Mouse (Mus musculus): ENCODE results near the gene BC080695. TPM values are rescaled to one million over a fixed set of nuclear protein-coding genes. Genes with fewer than 3 reads are reported as not detected.
"Not testable (repeated sequence)": the region's sequence is repeated elsewhere in the genome, so short reads cannot be mapped to it uniquely, and the experiment has no call there.

The BC080695 gene
- not detected in 2 replicates for polyA plus RNA-seq (2012; rRNA removed)

GRCm38 (mm10) chr4:143551400-143551799 lies at the start of gene BC080695, which contains the start of gene Gm13057:
Gene BC080695 (plus strand): TSS chr4:143551700.
Gene Gm13057 (plus strand): TSS chr4:143551709.
- not testable (repeated sequence) for H3K36me3 ChIP-seq (ENCODE audit: control insufficient read depth, insufficient read depth, low read length); H3K27ac ChIP-seq (ENCODE audit: insufficient read depth, low read depth, low read length); H3K4me1 ChIP-seq (ENCODE audit: control insufficient read depth, insufficient read depth, insufficient read length, low read length); H3K4me3 ChIP-seq (ENCODE audit: low read depth, low read length); H3K27me3 ChIP-seq (ENCODE audit: control insufficient read depth, insufficient read depth, low read length)
- no CpG with 5 or more reads among the region's 3 CpGs for WGBS

GRCm38 (mm10) chr4:143511043-143511442 lies 40.5 kb upstream of the BC080695 start, which contains the start of gene Gm13043:
Gene Gm13043 (plus strand): TSS chr4:143511343.
- 90% methylated on average over 3 of the region's 3 CpGs for WGBS

GRCm38 (mm10) chr4:143535654-143536053 lies 15.8 kb upstream of the BC080695 start, which contains the start of gene Gm13040:
Gene Gm13040 (plus strand): TSS chr4:143535954.
- not testable (repeated sequence) for H3K27ac ChIP-seq (ENCODE audit: insufficient read depth, low read depth, low read length); H3K4me1 ChIP-seq (ENCODE audit: control insufficient read depth, insufficient read depth, insufficient read length, low read length); H3K36me3 ChIP-seq (ENCODE audit: control insufficient read depth, insufficient read depth, low read length); H3K4me3 ChIP-seq (ENCODE audit: low read depth, low read length); H3K27me3 ChIP-seq (ENCODE audit: control insufficient read depth, insufficient read depth, low read length)
- WGBS, result no CpG with 5 or more reads among the region's 3 CpGs

More at GRCm38 (mm10) chr4:143511043-143511442, 40.5 kb upstream of the BC080695 start, which contains the start of gene Gm13043:
- no peak within 1 kb of the TSS for H3K4me3 ChIP-seq (ENCODE audit: low read depth, low read length)
- no peaks in the 10 kb centered on the region for H3K4me1 ChIP-seq (ENCODE audit: control insufficient read depth, insufficient read depth, insufficient read length, low read length)
- H3K27ac ChIP-seq (ENCODE audit: insufficient read depth, low read depth, low read length), result no peak within 1 kb of the TSS
- H3K27me3 ChIP-seq (ENCODE audit: control insufficient read depth, insufficient read depth, low read length), result no peaks in the 10 kb centered on the region
- no peaks in the 10 kb centered on the region for H3K36me3 ChIP-seq (ENCODE audit: control insufficient read depth, insufficient read depth, low read length)
- TF ChIP-seq POLR2A (IDR thresholded peaks at IDR 0.05; ENCODE audit: low read depth, low read length), result no peak
- TF ChIP-seq CTCF (IDR thresholded peaks at IDR 0.05; ENCODE audit: extremely low read depth, insufficient read length, insufficient replicate concordance, low read depth, low read length), result no peak

- not testable (repeated sequence) for H3K4me1 ChIP-seq (ENCODE audit: control insufficient read depth, insufficient read depth, insufficient read length, low read length); H3K27ac ChIP-seq (ENCODE audit: insufficient read depth, low read depth, low read length); H3K4me3 ChIP-seq (ENCODE audit: low read depth, low read length); H3K36me3 ChIP-seq (ENCODE audit: control insufficient read depth, insufficient read depth, low read length); H3K27me3 ChIP-seq (ENCODE audit: control insufficient read depth, insufficient read depth, low read length)
- 81% methylated on average over 9 of the region's 9 CpGs for WGBS
These were observed 60.4 kb downstream of the BC080695 start for GRCm38 (mm10) chr4:143611927-143612326.

GRCm38 (mm10) chr4:143614703-143615102 lies 63.2 kb downstream of the BC080695 start, which contains the start of gene Gm13083:
Gene Gm13083 (plus strand): TSS chr4:143615003.
- H3K27me3 ChIP-seq (ENCODE audit: control insufficient read depth, insufficient read depth, low read length); H3K36me3 ChIP-seq (ENCODE audit: control insufficient read depth, insufficient read depth, low read length); H3K4me1 ChIP-seq (ENCODE audit: control insufficient read depth, insufficient read depth, insufficient read length, low read length); H3K4me3 ChIP-seq (ENCODE audit: low read depth, low read length); H3K27ac ChIP-seq (ENCODE audit: insufficient read depth, low read depth, low read length): not testable (repeated sequence)

GRCm38 (mm10) chr4:143618101-143618500 lies 66.6 kb downstream of the BC080695 start:
- H3K36me3 ChIP-seq (ENCODE audit: control insufficient read depth, insufficient read depth, low read length); H3K27me3 ChIP-seq (ENCODE audit: control insufficient read depth, insufficient read depth, low read length); H3K4me3 ChIP-seq (ENCODE audit: low read depth, low read length); H3K4me1 ChIP-seq (ENCODE audit: control insufficient read depth, insufficient read depth, insufficient read length, low read length); H3K27ac ChIP-seq (ENCODE audit: insufficient read depth, low read depth, low read length): not testable (repeated sequence)
- 77% methylated on average over 4 of the region's 4 CpGs for WGBS

Other genes starting within 250 kb of the BC080695 start
- gene Lrrc38, start 201.9 kb upstream of the BC080695 start, polyA plus RNA-seq (2012; rRNA removed), result not detected in 2 replicates
- gene Pramel1, start 157.3 kb upstream of the BC080695 start, polyA plus RNA-seq (2012; rRNA removed), result not detected in 2 replicates
- 1.4 and 3.5 TPM in 2 replicates for gene Pramef8, start 139.3 kb upstream of the BC080695 start, polyA plus RNA-seq (2012; rRNA removed)
- gene Oog4, start 101.4 kb upstream of the BC080695 start, polyA plus RNA-seq (2012; rRNA removed), result not detected in 2 replicates
- not detected in 2 replicates for gene Gm13043, start 40.4 kb upstream of the BC080695 start, polyA plus RNA-seq (2012; rRNA removed)
- gene Gm13040, start 15.7 kb upstream of the BC080695 start, polyA plus RNA-seq (2012; rRNA removed), result not detected in 2 replicates
- gene Gm13057, start within 50 bp of the BC080695 start, polyA plus RNA-seq (2012; rRNA removed), result not detected in 2 replicates
- gene Gm13083, start 63.3 kb downstream of the BC080695 start, polyA plus RNA-seq (2012; rRNA removed), result not detected in 2 replicates
- not detected in 2 replicates for gene Gm13088, start 105.5 kb downstream of the BC080695 start, polyA plus RNA-seq (2012; rRNA removed)
- not detected in 2 replicates for gene Gm13089, start 151.0 kb downstream of the BC080695 start, polyA plus RNA-seq (2012; rRNA removed)
- not detected in 2 replicates for gene Gm13078, start 167.8 kb downstream of the BC080695 start, polyA plus RNA-seq (2012; rRNA removed)
- not detected in 2 replicates for gene Gm13023, start 237.7 kb downstream of the BC080695 start, polyA plus RNA-seq (2012; rRNA removed)

Data from small intestine, adult 2 months (tissue).